Mouse (Mus musculus) retina, embryonic 14.5 days (tissue): ENCODE results near the gene Cyb5r1.

Experiments
- DNase-seq: peaks from one replicate; pipeline ENCODE4 v3.0.0-alpha.2; 2015; ENCODE audit warnings: low spot score

Cyb5r1 gene

DNA sequence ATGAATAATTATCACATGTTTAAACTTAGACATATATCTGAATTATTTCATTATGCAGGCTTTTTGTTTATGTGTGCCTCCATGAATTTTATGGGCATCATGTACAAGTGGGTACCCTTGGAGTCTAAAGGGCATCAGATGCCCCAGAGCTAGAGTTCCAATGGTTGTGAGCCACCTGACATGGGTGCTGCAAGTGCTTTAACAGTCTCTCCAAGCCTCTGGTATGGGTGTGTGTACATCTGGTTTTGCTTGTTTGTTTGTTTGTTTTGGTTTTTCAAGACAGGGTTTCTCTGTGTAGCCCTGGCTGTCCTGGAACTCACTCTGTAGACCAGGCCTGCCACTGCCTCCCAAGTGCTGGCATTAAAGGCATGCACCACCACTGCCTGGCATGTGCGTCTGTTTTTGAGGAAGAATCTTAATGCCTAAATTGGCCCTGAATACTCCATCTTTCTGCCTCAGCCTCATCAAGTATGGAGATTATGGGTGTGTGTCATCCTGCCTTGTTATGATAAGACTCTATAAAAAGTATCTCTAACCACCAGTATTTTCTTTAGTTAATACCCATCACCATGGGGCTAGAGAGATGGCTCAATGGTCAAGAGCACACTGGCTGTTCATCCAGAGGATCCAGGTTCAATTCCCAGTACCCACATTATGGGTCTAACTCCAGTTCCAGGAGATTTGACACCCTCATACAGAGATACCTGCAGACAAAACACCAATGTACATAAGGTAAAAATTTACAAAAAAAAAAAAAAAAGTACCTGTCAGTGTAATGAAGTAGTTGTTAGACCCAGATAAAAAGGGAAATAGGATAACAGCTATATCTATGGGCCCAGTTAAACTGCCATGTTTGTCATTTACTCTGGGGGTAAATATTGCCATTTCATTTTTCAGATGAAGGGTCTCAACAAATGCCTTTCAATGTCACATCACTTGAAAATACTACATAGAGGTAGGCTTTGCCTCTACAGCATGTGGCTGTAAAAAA is 55.2 kb downstream of the Cyb5r1 start:
- no peak for DNase-seq
